ENCODE assay signal across 30 mouse cellular contexts in genomic region chr8:116065871-116066270, GRCm38 (mm10).
"Had no signal": no experiment of that assay in that cellular context is flagged by ENCODE, and none has a peak within 500 bp of the region (broad histone marks: within the 10 kb centered on the region; RNA-seq: fewer than 3 reads in every experiment).

No protein-coding gene starts in this region.

- H3K27me3 ChIP-seq: limb, embryonic 12.5 days; limb, embryonic 13.5 days; limb, embryonic 15.5 days; liver, embryonic 12.5 days; liver, embryonic 13.5 days; liver, embryonic 15.5 days; lung, embryonic 15.5 days; megakaryocyte, embryonic 14.5 days; midbrain, embryonic 13.5 days; midbrain, embryonic 15.5 days; neural tube, embryonic 12.5 days had no signal

- H3K9me3 ChIP-seq: limb, embryonic 10.5 days; limb, embryonic 12.5 days; limb, embryonic 13.5 days; limb, embryonic 15.5 days; liver, embryonic 12.5 days; liver, embryonic 13.5 days; liver, embryonic 15.5 days; lung, embryonic 15.5 days; midbrain, embryonic 10.5 days; midbrain, embryonic 12.5 days; midbrain, embryonic 13.5 days; midbrain, embryonic 15.5 days; neural tube, embryonic 12.5 days had no signal

- H3K27ac ChIP-seq: limb, embryonic 10.5 days; limb, embryonic 12.5 days; limb, embryonic 13.5 days; limb, embryonic 15.5 days; liver, embryonic 12.5 days; liver, embryonic 13.5 days; liver, embryonic 14.5 days; liver, embryonic 15.5 days; lung, embryonic 15.5 days; macrophage; midbrain, embryonic 10.5 days; midbrain, embryonic 12.5 days; midbrain, embryonic 13.5 days; midbrain, embryonic 15.5 days; neural tube, embryonic 12.5 days had no signal

- DNase-seq: left cerebral cortex, postnatal 4 days; liver; liver, embryonic 13.5 days; liver, postnatal 0 days; lung, adult 18-20 months; lung, adult 2 months; lung, embryonic 14.5 days; lung, postnatal 10 days; lung, postnatal 14 days; lung, postnatal 36 days; lung, postnatal 4 days; midbrain, embryonic 14.5 days had no signal

- H3K4me2 ChIP-seq: limb, embryonic 12.5 days; limb, embryonic 13.5 days; limb, embryonic 15.5 days; liver, embryonic 11.5 days; liver, embryonic 12.5 days; liver, embryonic 13.5 days; liver, embryonic 15.5 days; lung, embryonic 14.5 days; lung, embryonic 15.5 days; midbrain, embryonic 12.5 days; midbrain, embryonic 13.5 days; midbrain, embryonic 15.5 days; neural tube, embryonic 12.5 days had no signal

- H3K9ac ChIP-seq: limb, embryonic 12.5 days; limb, embryonic 13.5 days; limb, embryonic 15.5 days; liver, embryonic 12.5 days; liver, embryonic 13.5 days; liver, embryonic 14.5 days; liver, embryonic 15.5 days; liver, postnatal 0 days; lung, embryonic 14.5 days; lung, embryonic 15.5 days; midbrain, embryonic 12.5 days; midbrain, embryonic 13.5 days; midbrain, embryonic 15.5 days; neural tube, embryonic 12.5 days had no signal

- H3K4me1 ChIP-seq: limb, embryonic 10.5 days; limb, embryonic 12.5 days; limb, embryonic 13.5 days; limb, embryonic 15.5 days; liver, embryonic 12.5 days; liver, embryonic 13.5 days; liver, embryonic 15.5 days; lung, embryonic 15.5 days; megakaryocyte, embryonic 14.5 days; midbrain, embryonic 10.5 days; midbrain, embryonic 12.5 days; midbrain, embryonic 13.5 days; midbrain, embryonic 15.5 days; neural tube, embryonic 12.5 days had no signal

- H3K36me3 ChIP-seq: limb, embryonic 10.5 days; limb, embryonic 12.5 days; limb, embryonic 13.5 days; limb, embryonic 15.5 days; liver, embryonic 12.5 days; liver, embryonic 13.5 days; liver, embryonic 15.5 days; lung, embryonic 15.5 days; midbrain, embryonic 10.5 days; midbrain, embryonic 12.5 days; midbrain, embryonic 13.5 days; midbrain, embryonic 15.5 days; neural tube, embryonic 12.5 days had no signal

- ATAC-seq: liver, embryonic 12.5 days; liver, postnatal 0 days; lung, postnatal 0 days; midbrain, embryonic 13.5 days; midbrain, embryonic 15.5 days had no signal

- H3K4me3 ChIP-seq: limb, embryonic 10.5 days; limb, embryonic 12.5 days; limb, embryonic 13.5 days; limb, embryonic 15.5 days; liver, embryonic 12.5 days; liver, embryonic 13.5 days; liver, embryonic 15.5 days; lung, embryonic 15.5 days; megakaryocyte, embryonic 14.5 days; midbrain, embryonic 10.5 days; midbrain, embryonic 12.5 days; midbrain, embryonic 13.5 days; midbrain, embryonic 15.5 days; myocyte; neural tube, embryonic 12.5 days had no signal
